Mouse (Mus musculus): ENCODE data around the gene Cdca3. TPM values are rescaled to one million over a fixed set of nuclear protein-coding genes. Genes with fewer than 3 reads are reported as not detected.
"Not testable (repeated sequence)": the region's sequence is repeated elsewhere in the genome, so short reads cannot be mapped to it uniquely, and the experiment has no call there.

Cdca3 gene
- polyA plus RNA-seq, 1 experiment from 2014 or later, result 138 TPM

DNA sequence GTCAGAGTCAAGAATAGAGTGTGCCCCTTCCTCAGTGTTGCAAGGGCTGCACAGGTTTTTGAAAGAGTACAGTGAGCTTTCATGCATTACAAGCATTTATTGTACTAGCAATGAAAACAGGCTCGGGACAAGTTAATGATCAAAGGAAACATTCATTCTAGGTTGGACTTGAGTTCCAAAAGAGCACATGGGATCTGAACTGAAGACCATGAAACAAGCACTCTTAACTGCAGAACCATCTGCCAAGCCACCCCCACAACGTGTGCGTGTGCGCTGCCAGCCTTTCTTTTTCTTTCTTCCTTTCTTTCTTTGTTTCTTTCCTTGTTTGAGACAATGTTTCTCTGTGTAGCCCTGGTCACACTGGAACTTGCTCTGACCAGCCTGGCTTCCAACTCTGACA, 33.6 kb upstream of the Cdca3 start:
- ATAC-seq (ENCODE audit: insufficient read depth, low FRiP score), result no peak
- Histone ChIP-seq H3K4me2 (ENCODE audit: low read depth, low read length) (no peak overlapping the region), H3K4me3 (replicated peaks; ENCODE audit: low read length) (no peak overlapping the region), H3K27me3 (ENCODE audit: control insufficient read depth, insufficient read depth, low read length) (no peaks in the 10 kb centered on the region), H3K9me3 (replicated peaks; ENCODE audit: control insufficient read depth, low read length) (no peaks in the 10 kb centered on the region), H3K9ac (ENCODE audit: low read length) (no peak overlapping the region), H3K27ac (ENCODE audit: low read length) (peak overlapping the region; percentile 74; the same call in 1 of the 2 replicates), H3K4me1 (ENCODE audit: control insufficient read depth, insufficient read depth, low read length) (no peaks in the 10 kb centered on the region), H3K36me3 (ENCODE audit: control insufficient read depth, insufficient read depth, low read length) (no peaks in the 10 kb centered on the region)
- 72% methylated on average over 4 of the region's 4 CpGs for WGBS

DNA sequence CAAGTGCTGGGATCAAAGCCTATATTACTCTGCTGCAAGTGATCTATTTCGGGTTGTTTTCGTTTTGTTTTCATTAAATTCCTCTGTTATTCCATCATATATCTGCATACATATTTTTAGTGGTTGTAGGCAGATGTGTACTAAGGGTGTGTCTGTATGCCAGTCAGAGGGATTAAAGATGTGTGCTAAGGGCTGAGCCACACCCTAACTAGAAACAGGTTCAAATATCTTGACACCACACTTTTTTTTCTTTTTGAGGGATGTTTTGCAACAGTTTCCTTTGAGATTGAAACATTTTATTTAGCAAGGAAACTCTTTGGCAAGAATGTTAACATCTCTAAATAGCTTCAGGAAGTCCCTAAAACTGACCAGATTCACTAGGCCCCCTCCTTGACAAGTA, 33.1 kb upstream of the Cdca3 start:
- ATAC-seq (ENCODE audit: insufficient read depth, low FRiP score), result no peak
- H3K27me3 ChIP-seq (ENCODE audit: control insufficient read depth, insufficient read depth, low read length), result no peaks in the 10 kb centered on the region
- H3K27ac ChIP-seq (ENCODE audit: low read length), result peak overlapping the region; percentile 74
- WGBS, result 66% methylated on average over 2 of the region's 2 CpGs
- no peaks in the 10 kb centered on the region for H3K9me3 ChIP-seq (replicated peaks; ENCODE audit: control insufficient read depth, low read length)
- H3K36me3 ChIP-seq (ENCODE audit: control insufficient read depth, insufficient read depth, low read length), result no peaks in the 10 kb centered on the region
- no peaks in the 10 kb centered on the region for H3K4me1 ChIP-seq (ENCODE audit: control insufficient read depth, insufficient read depth, low read length)
- no peak overlapping the region for H3K4me3 ChIP-seq (replicated peaks; ENCODE audit: low read length)
- no peak overlapping the region for H3K4me2 ChIP-seq (ENCODE audit: low read depth, low read length)
- H3K9ac ChIP-seq (ENCODE audit: low read length), result no peak overlapping the region

DNA sequence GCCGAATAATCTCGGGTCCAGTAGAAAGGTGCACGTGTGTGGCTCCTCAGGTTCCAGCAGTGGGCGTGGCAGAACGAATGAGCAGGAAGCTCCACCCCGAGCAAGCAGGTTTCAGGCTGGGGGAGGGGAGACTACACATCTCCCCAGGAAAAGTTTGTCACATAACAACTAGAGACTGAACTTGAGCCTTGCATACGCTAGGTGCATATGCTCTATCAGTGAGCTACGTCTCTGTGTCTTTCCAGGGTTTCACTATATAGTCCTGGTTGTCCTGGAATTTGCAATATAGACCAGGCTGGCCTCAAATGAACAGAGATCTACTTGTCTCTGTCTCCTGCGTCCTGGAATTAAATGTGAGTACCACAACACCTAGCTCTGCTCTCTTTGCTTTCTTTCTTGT, 26.9 kb upstream of the Cdca3 start:
- not testable (repeated sequence) for H3K9ac ChIP-seq (ENCODE audit: low read length); ATAC-seq (ENCODE audit: insufficient read depth, low FRiP score); H3K36me3 ChIP-seq (ENCODE audit: control insufficient read depth, insufficient read depth, low read length); H3K9me3 ChIP-seq (replicated peaks; ENCODE audit: control insufficient read depth, low read length); H3K4me3 ChIP-seq (replicated peaks; ENCODE audit: low read length); H3K27me3 ChIP-seq (ENCODE audit: control insufficient read depth, insufficient read depth, low read length); H3K4me2 ChIP-seq (ENCODE audit: low read depth, low read length); H3K4me1 ChIP-seq (ENCODE audit: control insufficient read depth, insufficient read depth, low read length)
- WGBS, result 20% methylated on average over 5 of the region's 9 CpGs
- peak overlapping the region; percentile 2; the same call in 1 of the 2 replicates for H3K27ac ChIP-seq (ENCODE audit: low read length)

DNA sequence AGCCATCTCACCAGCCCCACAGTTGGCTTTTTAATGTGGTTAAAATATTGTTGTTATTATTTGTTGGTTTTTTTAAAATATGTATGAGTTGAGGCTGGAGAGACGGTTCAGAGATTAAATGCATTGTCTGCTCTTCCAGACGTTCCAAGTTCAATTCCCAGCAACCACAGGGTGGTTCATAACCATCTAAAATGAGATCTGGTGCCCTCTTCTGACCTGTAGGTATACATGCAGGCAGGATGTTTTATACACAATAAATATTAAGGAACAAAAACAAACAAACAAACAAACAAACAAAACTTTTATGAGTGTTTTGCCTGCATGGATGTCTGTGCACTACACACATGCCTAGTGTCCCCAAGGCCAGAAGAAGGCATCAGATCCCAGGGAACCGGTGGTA, 26.3 kb upstream of the Cdca3 start:
- Histone ChIP-seq H3K4me1 (ENCODE audit: control insufficient read depth, insufficient read depth, low read length) (peaks cover 9% of the 10 kb centered on the region), H3K9me3 (replicated peaks; ENCODE audit: control insufficient read depth, low read length) (no peaks in the 10 kb centered on the region), H3K27me3 (ENCODE audit: control insufficient read depth, insufficient read depth, low read length) (no peaks in the 10 kb centered on the region), H3K36me3 (ENCODE audit: control insufficient read depth, insufficient read depth, low read length) (no peaks in the 10 kb centered on the region), H3K4me3 (replicated peaks; ENCODE audit: low read length) (no peak overlapping the region), H3K9ac (ENCODE audit: low read length) (no peak overlapping the region), H3K4me2 (ENCODE audit: low read depth, low read length) (no peak overlapping the region), H3K27ac (ENCODE audit: low read length) (no peak overlapping the region)
- 73% methylated on average over 3 of the region's 3 CpGs for WGBS
- ATAC-seq (ENCODE audit: insufficient read depth, low FRiP score), result no peak

DNA sequence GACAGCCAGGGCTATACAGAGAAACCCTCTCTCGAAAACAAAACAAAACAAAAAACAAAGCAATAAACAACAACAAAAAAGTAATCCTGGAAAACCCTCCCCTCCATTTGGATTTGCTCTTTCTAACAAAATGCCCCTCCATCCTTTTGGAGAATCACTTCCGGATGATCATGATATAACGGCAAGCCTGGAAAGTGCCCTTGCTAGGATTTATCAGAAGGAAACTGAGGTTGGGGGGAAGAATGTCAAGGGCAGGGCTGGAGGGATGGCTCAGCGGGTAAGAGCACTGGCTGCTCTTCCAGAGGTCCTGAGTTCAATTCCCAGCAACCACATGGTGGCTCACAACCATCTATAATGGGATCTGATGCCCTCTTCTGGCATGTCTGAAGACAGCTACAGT, 25.7 kb upstream of the Cdca3 start:
- H3K27me3 ChIP-seq (ENCODE audit: control insufficient read depth, insufficient read depth, low read length); H3K27ac ChIP-seq (ENCODE audit: low read length); H3K36me3 ChIP-seq (ENCODE audit: control insufficient read depth, insufficient read depth, low read length); H3K4me2 ChIP-seq (ENCODE audit: low read depth, low read length); H3K4me3 ChIP-seq (replicated peaks; ENCODE audit: low read length); ATAC-seq (ENCODE audit: insufficient read depth, low FRiP score); H3K9ac ChIP-seq (ENCODE audit: low read length); H3K9me3 ChIP-seq (replicated peaks; ENCODE audit: control insufficient read depth, low read length): not testable (repeated sequence)
- WGBS, result 92% methylated on average over 4 of the region's 4 CpGs
- H3K4me1 ChIP-seq (ENCODE audit: control insufficient read depth, insufficient read depth, low read length), result peaks cover 12% of the 10 kb centered on the region

DNA sequence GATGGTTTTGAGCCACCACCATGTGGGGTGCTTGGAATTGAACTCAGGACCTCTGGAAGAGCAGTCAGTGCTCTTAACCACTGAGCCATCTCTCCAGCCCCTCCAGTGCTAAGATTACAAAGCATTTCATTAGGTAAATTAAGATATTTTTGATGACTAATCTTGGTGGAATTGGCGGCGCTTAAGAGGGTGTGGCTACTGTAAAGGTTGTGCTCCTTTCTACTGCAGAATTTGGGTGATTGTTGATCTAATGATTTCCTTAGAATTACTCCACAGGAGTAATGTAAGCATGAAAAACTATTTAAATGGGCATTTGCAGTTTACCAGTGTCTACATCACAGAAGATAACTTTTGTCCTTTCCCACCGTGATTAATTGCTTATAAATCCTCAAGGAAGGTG, 25.0 kb upstream of the Cdca3 start:
- no peak overlapping the region for H3K4me3 ChIP-seq (replicated peaks; ENCODE audit: low read length)
- ATAC-seq (ENCODE audit: insufficient read depth, low FRiP score), result no peak
- WGBS, result 82% methylated on average over 3 of the region's 3 CpGs

DNA sequence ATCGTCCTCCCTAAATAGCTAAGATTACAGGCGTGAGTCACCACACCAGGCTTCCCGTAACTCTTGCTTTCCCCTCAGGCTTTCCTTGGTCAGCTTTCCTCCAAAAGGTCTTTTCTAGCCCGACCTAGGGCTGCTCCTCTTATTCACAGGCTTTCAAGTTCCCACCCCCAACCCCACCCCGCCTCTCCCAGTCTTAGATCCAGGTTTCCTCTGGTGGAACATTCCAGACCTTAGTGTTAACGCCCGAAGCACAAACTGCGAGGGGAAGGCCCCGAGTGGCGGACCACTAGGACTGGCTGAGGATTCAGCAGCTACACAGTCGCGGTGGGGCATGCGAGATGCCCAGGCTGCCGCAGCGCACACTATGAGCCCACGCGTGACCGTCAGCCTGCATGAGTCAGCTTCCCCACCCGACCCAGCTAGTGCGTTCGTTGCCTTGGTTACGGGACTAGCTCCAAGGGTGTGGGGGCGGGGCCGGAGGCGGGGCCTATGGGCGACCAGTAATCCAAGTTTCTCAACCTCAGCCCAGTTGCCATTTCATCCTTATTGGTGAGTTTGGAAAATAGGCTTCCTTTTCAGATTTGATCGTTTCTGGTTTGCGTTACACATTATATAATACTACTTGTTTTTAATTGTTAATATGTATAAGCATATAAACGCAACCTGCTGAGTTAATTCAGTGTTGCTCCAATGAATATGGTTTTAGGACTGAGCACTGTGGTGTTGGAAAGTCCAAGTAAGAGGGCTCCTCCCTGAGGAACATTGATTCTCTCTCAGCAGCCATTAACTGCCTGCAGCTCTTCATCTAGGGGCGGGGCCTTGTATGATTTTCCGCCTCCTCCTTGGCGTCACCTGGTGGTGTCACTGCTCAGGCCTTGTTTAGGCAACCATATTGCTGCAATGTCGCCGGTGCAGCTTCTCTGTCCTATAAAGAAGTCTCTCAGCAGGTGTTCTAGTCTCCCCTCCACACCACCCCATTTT, 23.7 kb upstream of the Cdca3 start:
- H3K36me3 ChIP-seq (ENCODE audit: control insufficient read depth, insufficient read depth, low read length), result no peaks in the 10 kb centered on the region
- peak overlapping the region; percentile 77 for H3K4me2 ChIP-seq (ENCODE audit: low read depth, low read length)
- peak; percentile 85 for ATAC-seq (ENCODE audit: insufficient read depth, low FRiP score)
- 1% methylated on average over 34 of the region's 34 CpGs for WGBS
- H3K9me3 ChIP-seq (replicated peaks; ENCODE audit: control insufficient read depth, low read length), result no peaks in the 10 kb centered on the region
- H3K27ac ChIP-seq (ENCODE audit: low read length), result peak overlapping the region; percentile 98
- H3K9ac ChIP-seq (ENCODE audit: low read length), result peak overlapping the region; percentile 72
- H3K4me1 ChIP-seq (ENCODE audit: control insufficient read depth, insufficient read depth, low read length), result peaks cover 21% of the 10 kb centered on the region
- no peaks in the 10 kb centered on the region for H3K27me3 ChIP-seq (ENCODE audit: control insufficient read depth, insufficient read depth, low read length)
- peak overlapping the region; percentile 56 for H3K4me3 ChIP-seq (replicated peaks; ENCODE audit: low read length)

More for the DNA sequence above, 25.0 kb upstream of the Cdca3 start:
- no peaks in the 10 kb centered on the region for H3K36me3 ChIP-seq (ENCODE audit: control insufficient read depth, insufficient read depth, low read length)
- H3K4me1 ChIP-seq (ENCODE audit: control insufficient read depth, insufficient read depth, low read length), result peaks cover 12% of the 10 kb centered on the region
- no peaks in the 10 kb centered on the region for H3K27me3 ChIP-seq (ENCODE audit: control insufficient read depth, insufficient read depth, low read length)
- H3K9ac ChIP-seq (ENCODE audit: low read length), result no peak overlapping the region
- no peak overlapping the region for H3K4me2 ChIP-seq (ENCODE audit: low read depth, low read length)
- H3K9me3 ChIP-seq (replicated peaks; ENCODE audit: control insufficient read depth, low read length), result no peaks in the 10 kb centered on the region
- no peak overlapping the region for H3K27ac ChIP-seq (ENCODE audit: low read length)

DNA sequence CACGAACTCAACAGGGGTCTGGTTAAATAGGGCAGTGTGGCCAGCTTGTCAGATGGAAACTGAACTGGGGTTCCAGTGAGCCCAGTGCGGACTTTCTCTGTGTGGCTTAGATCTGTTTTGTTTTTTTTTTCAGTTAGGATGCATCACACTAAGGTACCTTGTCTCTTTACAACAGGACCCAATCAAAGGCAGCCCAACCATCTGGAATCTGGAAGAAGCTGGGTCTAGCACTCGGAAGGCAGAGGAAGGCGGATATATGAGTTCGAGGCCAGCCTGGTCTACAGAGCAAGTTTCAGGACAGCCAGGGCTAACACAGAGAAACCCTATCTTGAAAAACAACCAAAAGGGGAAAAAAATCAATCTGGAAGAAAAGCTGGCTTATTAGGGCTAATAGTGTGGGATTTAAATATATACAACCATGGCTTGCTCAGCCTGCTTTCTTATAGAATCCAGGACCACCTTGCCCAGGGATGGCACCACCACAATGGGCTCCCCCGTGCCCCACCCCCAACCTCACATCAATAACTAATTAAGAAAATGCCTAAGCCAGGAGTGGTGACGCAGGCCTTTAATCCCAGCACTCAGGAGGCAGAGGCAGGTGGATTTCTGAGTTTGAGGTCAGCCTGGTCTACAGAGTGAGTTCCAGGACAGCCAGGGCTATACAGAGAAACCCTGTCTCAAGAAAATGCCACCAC, 22.8 kb upstream of the Cdca3 start:
- no peak for ATAC-seq (ENCODE audit: insufficient read depth, low FRiP score)
- H3K9me3 ChIP-seq (replicated peaks; ENCODE audit: control insufficient read depth, low read length), result no peaks in the 10 kb centered on the region
- H3K27me3 ChIP-seq (ENCODE audit: control insufficient read depth, insufficient read depth, low read length), result no peaks in the 10 kb centered on the region
- peaks cover 21% of the 10 kb centered on the region for H3K4me1 ChIP-seq (ENCODE audit: control insufficient read depth, insufficient read depth, low read length)
- H3K27ac ChIP-seq (ENCODE audit: low read length), result peak overlapping the region; percentile 98
- peak overlapping the region; percentile 56; the same call in 1 of the 2 replicates for H3K4me3 ChIP-seq (replicated peaks; ENCODE audit: low read length)
- H3K36me3 ChIP-seq (ENCODE audit: control insufficient read depth, insufficient read depth, low read length), result 0 out of 2 replicates have a peak, but pooled peaks cover 1% of the 10 kb centered on the region
- 76% methylated on average over 7 of the region's 7 CpGs for WGBS
- peak overlapping the region; percentile 52; the same call in 1 of the 2 replicates for H3K9ac ChIP-seq (ENCODE audit: low read length)
- peak overlapping the region; percentile 77 for H3K4me2 ChIP-seq (ENCODE audit: low read depth, low read length)

DNA sequence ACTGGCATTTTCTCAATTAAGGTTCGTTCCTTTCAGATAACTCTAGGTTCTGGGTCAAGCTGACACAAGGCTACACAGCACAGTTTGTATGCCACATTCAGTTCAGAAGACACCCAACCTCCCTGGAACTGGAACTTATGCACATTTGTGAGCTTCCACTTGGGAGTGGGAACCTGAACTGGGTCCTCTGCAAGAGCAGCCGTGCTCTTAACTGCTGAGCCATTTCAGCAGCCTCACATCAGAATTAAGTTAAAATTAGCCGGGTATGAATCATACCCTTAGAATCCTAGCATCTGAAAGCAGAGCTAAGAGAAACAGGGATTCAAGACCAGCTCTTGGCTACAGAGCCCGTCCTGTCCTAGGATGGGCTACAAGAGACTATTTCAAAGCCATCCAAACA, 22.0 kb upstream of the Cdca3 start:
- H3K4me1 ChIP-seq (ENCODE audit: control insufficient read depth, insufficient read depth, low read length), result peaks cover 26% of the 10 kb centered on the region
- no peak for ATAC-seq (ENCODE audit: insufficient read depth, low FRiP score)
- H3K9ac ChIP-seq (ENCODE audit: low read length), result no peak overlapping the region; the same call in 1 of the 2 replicates
- no peaks in the 10 kb centered on the region for H3K9me3 ChIP-seq (replicated peaks; ENCODE audit: control insufficient read depth, low read length)
- WGBS, result 83% methylated on average over 4 of the region's 4 CpGs
- no peak overlapping the region for H3K4me3 ChIP-seq (replicated peaks; ENCODE audit: low read length)
- H3K27me3 ChIP-seq (ENCODE audit: control insufficient read depth, insufficient read depth, low read length), result no peaks in the 10 kb centered on the region
- 0 out of 2 replicates have a peak, but pooled peaks cover 7% of the 10 kb centered on the region for H3K36me3 ChIP-seq (ENCODE audit: control insufficient read depth, insufficient read depth, low read length)
- no peak overlapping the region; the same call in 1 of the 2 replicates for H3K27ac ChIP-seq (ENCODE audit: low read length)
- H3K4me2 ChIP-seq (ENCODE audit: low read depth, low read length), result no peak overlapping the region

Data from stomach, embryonic 16.5 days (tissue).